Mouse (Mus musculus) lung, adult 2 months (tissue): ENCODE measurements at regions not wholly inside any gene's neighbourhood (a gene's known extent, or its start where the extent isn't known, plus 50 kb on each side); places are given as distances from the start of the nearest gene placed in this dataset.

Experiments
- CTCF ChIP-seq: fragments of 200-500 bp; IDR thresholded peaks from 2 replicates; pipeline ENCODE4 v1.5.1; 2011; ENCODE audit warnings: mild to moderate bottlenecking, low read length, control low read depth; ENCODE audit not compliant: insufficient read depth
- POLR2A ChIP-seq: fragments of 200-500 bp; IDR thresholded peaks from 2 replicates; pipeline ENCODE4 v1.6.1; 2011; ENCODE audit warnings: low read depth, mild to moderate bottlenecking, control low read depth, low read length, borderline replicate concordance; ENCODE audit errors: extremely low read depth

DNA sequence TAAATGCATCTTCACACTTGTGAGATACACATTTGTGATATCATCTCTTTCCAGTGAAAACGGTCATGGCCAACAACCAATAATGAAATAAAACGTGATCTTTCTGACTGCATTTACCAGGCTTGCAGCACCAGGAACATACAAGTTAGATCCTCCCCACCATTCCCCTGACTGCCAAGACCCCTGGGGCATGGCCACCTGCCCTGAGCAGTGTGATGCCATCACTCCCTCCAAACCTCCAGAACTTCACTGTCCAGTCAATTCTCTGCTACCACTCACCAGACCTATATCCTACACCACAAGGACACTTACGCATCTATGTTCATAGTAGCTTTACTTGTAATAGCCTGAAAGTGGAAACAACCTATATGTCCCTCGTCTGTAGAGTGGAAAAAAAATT, 785.3 kb upstream of the Cited2 start:
- TF ChIP-seq POLR2A (no peak), CTCF (no peak)
